Mouse (Mus musculus): ENCODE data around the gene Phykpl. TPM values are rescaled to one million over a fixed set of nuclear protein-coding genes. Genes with fewer than 3 reads are reported as not detected.

Gene Phykpl
- total RNA-seq, 2 experiments from 2014 or later: 15.5 to 15.8 TPM

DNA sequence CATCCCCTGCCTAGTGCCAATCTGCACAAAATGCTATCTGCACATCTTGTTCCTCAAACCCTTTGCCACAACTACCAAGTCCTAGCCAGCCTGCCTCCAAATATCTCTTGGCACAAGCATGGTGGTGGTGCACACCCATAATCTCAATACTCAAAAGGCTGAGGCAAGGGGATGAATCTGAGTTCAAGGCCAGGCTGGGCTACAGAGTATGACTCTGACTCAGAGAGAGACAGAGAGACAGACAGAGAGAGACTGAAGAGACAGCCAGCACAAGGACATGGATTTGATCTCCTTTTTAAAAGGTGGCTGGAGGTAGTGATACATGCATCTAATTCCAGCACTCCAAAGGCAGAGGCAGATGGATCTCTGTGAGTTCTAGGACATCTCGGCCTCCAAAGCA, 21.3 kb upstream of the Phykpl start:
- H3K27ac ChIP-seq: no peak overlapping the region
- no peak for TF ChIP-seq CTCF (IDR thresholded peaks at IDR 0.05)
- intact Hi-C loops (cut with DNase I): no loop called here
- no peak overlapping the region for H3K4me3 ChIP-seq
- no peak for DNase-seq

DNA sequence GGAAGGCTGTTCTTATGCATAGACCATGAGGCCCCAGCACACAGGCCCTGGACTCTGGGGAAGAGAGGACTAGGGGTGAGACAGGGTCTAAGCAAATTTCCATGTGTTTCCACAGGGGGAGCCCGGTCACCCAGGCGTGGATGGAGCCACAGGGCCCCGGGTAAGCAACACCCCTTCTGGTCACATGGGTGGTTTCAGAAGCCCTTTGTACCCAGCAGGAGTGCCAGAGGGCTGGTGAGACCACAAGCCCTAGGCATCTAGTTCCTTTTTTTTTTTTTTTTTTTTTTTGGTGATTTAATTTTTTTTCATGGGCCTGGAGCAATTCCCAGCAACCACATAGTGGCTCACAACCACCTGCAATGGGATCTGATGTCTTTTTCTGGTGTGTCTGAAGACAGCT, 19.5 kb upstream of the Phykpl start:
- Histone ChIP-seq H3K27ac (no peak overlapping the region), H3K4me3 (no peak overlapping the region)
- TF ChIP-seq CTCF (IDR thresholded peaks at IDR 0.05): no peak
- DNase-seq: no peak
- intact Hi-C loops (cut with DNase I): no loop called here

DNA sequence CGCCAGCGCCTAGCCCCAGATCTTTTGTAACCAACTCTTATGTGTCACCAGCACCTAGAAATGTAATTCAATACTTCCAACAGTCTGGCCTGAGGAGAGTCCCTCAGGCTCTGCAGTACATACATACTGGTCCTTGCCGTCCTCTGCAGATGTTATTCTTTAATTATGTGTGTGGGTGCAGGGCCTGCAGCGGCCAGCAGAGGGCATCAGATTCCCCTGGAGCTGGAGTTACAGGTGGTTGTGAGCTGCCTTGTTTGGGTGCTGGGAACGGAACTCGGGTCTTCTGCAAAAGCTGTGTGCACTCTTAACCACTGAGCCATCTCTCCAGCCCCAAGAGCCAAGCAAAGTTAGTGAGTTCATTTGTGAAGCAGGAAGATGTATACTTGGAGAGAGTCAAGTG, 18.6 kb upstream of the Phykpl start:
- peak; percentile 28 for TF ChIP-seq CTCF (IDR thresholded peaks at IDR 0.05)
- intact Hi-C loops (cut with DNase I): no loop called here
- Histone ChIP-seq H3K27ac (no peak overlapping the region), H3K4me3 (no peak overlapping the region)
- DNase-seq: no peak

DNA sequence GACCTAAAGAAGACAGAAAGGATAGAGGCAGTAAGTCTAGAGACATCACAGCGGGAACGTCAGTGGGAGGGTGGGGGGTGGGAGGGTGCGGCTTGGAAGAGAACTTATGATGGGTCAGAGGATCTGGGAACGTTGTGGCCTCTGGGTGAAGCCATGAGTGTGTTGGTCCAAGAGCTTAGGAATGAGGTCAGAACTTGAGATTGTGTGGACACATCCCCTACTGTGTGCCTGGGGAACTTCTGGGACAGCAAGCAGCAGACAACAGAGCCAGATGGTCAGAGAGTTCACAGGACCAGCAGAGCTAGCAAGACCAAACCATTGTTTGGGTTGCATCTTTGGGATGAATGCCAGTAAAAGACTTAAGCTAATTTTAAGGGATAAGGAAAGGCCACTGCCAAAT, 15.8 kb upstream of the Phykpl start:
- no peak overlapping the region for H3K4me3 ChIP-seq
- intact Hi-C loops (cut with DNase I): no loop called here
- H3K27ac ChIP-seq: no peak overlapping the region
- DNase-seq: no peak
- TF ChIP-seq CTCF (IDR thresholded peaks at IDR 0.05): no peak

DNA sequence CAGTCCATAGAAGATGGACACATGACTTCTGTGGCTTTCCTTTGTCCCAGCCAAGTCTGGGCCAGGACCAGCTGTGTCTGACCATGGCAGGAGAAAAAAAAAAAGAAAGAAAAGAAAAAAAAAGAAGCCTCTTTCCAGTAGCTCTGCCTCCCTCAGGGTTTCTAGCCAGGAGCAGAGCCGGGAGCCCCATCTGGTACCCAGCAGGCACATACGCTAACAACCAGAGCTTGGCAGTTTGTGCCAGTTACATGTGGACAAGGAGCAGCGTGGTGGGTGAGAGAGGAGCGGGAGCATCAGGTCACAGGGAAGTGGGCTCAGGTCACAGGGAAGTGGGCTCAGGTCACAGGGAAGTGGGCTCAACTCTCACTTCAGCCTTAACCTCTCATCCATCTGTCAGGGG, 8.1 kb upstream of the Phykpl start:
- intact Hi-C loops (cut with DNase I): no loop called here
- TF ChIP-seq CTCF (IDR thresholded peaks at IDR 0.05): no peak
- Histone ChIP-seq H3K27ac (no peak overlapping the region), H3K4me3 (no peak overlapping the region)
- no peak for DNase-seq

DNA sequence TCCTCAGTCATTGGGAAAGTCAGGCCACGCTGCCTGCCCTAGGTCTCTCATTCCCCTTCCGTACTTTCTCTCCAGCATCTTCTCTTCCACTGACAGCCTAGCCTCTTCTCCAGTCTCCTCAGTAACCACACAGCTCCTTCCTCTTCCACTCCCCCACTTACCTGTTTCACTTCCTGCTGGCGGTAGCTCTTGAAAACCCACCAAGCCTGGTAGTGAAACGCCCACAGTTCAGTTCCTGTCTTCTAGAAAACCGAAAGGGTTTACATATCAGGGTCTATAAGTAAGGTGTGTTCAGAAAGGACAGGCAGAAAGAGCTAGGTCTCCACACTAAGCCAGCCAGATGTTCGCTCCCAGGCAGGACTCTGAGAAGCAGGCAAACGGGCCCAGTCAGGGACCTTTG, 7.0 kb upstream of the Phykpl start:
- Histone ChIP-seq H3K4me3 (no peak overlapping the region), H3K27ac (no peak overlapping the region)
- no peak for TF ChIP-seq CTCF (IDR thresholded peaks at IDR 0.05)
- intact Hi-C loops (cut with DNase I): no loop called here
- no peak for DNase-seq

DNA sequence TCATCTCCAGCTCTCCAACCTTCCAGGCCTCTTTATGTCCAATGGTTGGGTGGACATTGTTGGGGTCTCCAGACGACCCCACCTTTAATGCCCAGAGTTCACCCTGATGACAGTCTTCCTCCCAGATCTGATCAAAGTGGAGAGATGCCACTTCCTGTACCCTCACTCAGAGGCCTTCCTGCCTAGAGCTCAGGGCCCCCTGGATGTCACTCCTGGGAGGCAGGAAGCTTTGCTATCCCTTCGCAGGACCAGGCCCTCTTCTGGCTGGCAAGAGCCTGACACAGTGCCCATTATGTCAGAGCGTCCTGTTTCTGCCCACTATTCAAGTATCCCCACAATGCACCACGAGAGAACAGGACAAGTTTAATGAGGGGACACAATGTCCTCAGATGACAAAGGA, 5.5 kb upstream of the Phykpl start:
- intact Hi-C loops (cut with DNase I): no loop called here
- no peak for DNase-seq
- TF ChIP-seq CTCF (IDR thresholded peaks at IDR 0.05): no peak
- Histone ChIP-seq H3K4me3 (no peak overlapping the region), H3K27ac (no peak overlapping the region)

DNA sequence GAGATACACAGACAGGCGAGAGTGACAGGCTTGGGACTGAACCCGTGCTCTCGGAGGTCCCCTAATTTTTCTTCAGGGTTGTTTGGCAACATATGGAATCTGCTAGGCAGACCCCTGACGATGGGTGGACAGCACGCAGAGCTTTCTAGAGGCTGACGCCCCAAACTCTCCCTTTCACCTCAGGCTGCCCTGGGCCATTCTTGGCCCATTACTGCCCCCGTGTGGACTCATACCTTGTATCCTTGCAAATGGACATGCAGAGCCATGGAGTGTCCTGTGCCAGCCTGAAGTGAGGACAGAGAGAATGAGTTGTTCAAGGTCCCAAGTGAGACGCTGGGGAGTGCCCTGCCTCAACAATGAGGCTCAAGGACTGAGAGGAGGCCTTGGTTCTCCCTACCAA, 1.8 kb upstream of the Phykpl start:
- Histone ChIP-seq H3K27ac (no peak overlapping the region), H3K4me3 (no peak overlapping the region)
- TF ChIP-seq CTCF (IDR thresholded peaks at IDR 0.05): peak; percentile 71
- intact Hi-C loops (cut with DNase I): no loop called here
- peak; percentile 81 for DNase-seq

DNA sequence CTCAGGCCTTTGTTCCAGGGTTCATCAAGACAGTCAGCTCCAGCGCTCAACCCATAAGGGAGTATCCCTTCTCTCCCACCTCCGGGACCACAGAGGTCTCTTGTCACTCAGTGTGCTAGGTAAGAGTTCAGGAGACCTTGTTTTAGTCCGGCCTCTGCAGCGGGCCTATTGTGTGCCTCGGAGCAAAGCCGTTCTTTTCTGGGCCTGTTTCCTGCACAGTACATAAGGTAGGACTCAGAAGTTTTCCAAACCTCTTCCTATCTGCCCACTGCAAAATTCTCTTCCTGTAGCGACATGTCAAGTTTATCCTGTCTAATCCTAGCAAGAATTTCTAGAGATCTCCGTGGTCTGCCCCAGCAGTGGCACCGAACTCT, 513 bp upstream of the Phykpl start:
- Histone ChIP-seq H3K27ac (peak overlapping the region; percentile 97), H3K4me3 (peak overlapping the region; percentile 83)
- no peak for DNase-seq
- no peak for TF ChIP-seq CTCF (IDR thresholded peaks at IDR 0.05)
- intact Hi-C loops (cut with DNase I): no loop called here

DNA sequence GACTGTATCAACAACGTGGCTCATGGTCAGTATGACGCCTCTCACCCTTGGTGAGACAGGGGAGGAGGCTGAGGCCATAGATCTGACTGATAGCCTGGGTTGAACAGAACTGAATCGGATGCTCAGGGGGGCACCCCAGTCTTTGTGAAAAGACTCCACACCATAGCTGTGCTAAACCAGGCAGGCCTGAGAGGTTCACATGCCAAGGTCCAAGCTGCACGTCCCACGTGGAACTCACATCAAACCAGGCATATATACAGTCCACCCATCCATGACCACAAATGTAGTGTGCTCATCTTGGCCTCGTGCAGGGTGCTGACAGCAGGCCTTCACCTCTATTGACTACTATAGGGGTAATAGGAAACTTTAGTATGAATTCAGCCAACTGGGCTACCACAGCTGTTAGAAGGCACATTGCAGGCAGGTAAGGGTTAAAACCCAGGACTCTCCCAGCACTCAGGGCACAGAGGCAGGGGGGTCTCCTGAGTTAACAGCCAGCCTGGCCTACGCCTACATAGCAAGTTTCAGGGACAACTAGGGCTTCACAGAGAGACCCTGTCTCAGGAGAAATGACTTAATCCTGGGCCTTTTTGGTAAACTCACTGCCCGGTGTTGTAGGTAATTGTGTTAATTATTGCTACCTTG, 1.2 kb downstream of the Phykpl start:
- intact Hi-C loops (cut with DNase I): no loop called here

DNA sequence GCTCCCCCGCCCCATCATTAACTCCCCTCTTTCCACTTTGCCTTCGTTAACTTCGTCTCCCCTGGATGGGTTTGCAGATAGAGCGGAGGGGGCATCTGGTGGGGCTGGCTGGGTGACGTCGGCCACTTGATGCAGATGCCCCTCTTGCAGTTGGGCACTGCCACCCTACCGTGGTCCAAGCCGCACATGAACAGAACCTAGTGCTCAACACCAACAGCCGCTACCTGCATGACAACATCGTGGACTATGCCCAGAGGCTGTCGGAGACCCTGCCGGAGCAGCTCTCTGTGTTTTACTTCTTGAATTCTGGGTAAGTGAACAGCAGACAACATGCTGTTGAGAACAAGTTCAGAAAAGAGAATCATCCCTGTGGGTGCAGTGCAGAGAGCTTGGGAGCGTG, 1.9 kb downstream of the Phykpl start:
- Histone ChIP-seq H3K27ac (no peak overlapping the region), H3K4me3 (no peak overlapping the region)
- no peak for TF ChIP-seq CTCF (IDR thresholded peaks at IDR 0.05)
- DNase-seq: no peak
- intact Hi-C loops (cut with DNase I): no loop called here

More for the DNA sequence above, 1.2 kb downstream of the Phykpl start:
- no peak for DNase-seq
- H3K4me3 ChIP-seq: peak overlapping the region; percentile 83
- H3K27ac ChIP-seq: peak overlapping the region; percentile 97
- no peak for TF ChIP-seq CTCF (IDR thresholded peaks at IDR 0.05)

DNA sequence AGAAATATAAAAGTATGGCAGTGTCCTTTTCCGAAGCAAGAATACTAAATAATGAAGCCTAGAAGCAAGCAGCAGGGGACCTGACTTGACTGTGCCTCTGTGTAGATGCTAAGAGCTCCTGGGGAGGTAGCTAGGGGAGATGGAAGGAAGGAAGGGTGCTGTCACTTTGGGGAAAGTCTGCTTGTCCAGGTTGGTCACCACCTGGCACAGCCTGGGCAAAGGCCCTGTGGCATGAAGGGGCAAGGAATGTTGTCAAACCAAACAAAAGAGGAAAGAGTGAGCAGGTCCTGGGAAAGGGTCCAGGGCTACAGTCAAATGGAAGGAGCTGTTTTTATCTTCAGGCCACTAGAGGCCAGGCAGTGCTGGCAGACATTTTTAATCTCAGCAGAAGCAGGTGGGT, 2.5 kb downstream of the Phykpl start:
- DNase-seq: no peak
- TF ChIP-seq CTCF (IDR thresholded peaks at IDR 0.05): no peak
- H3K27ac ChIP-seq: no peak overlapping the region
- no peak overlapping the region for H3K4me3 ChIP-seq
- intact Hi-C loops (cut with DNase I): no loop called here

DNA sequence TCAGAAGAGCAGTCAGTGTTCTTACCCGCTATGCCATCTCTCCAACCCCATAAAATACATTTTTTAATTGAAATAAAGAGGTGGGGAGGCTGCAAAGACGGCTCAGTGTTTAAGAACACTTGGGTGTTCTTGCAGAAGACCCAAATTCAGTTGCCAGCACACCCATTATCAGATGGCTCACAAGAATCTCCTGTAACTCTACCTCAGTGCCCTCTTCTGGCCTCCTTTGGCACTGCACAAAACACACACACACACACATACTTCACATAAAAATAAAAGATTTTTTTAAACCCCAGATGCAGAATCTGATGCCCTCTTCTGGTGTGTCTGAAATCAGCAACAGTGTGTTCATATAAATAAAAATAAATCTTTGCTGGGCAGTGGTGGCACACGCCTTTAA, 4.3 kb downstream of the Phykpl start:
- Histone ChIP-seq H3K27ac (no peak overlapping the region), H3K4me3 (no peak overlapping the region)
- TF ChIP-seq CTCF (IDR thresholded peaks at IDR 0.05): no peak; the same call in 1 of the 2 replicates
- intact Hi-C loops (cut with DNase I): no loop called here
- no peak for DNase-seq

DNA sequence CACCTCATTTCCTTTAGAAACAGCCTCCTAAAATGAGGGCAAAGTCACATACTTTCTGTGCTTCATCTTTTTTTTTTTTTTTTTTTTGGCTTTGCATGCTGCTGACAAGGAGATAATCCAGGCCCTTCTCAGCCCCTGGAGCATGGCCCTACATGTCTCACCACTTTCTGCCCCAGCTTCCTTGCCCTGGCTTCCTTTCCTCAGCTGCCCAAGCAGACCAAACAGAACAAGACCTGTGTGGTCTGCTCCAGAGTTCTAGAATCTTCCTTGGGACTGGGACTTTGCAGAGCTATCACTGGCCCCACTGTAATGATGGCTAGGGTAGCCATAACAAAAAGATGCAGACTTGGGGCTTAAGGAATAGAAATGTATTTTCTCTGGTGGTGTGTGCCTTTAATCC, 5.4 kb downstream of the Phykpl start:
- TF ChIP-seq CTCF (IDR thresholded peaks at IDR 0.05): no peak
- DNase-seq: no peak
- intact Hi-C loops (cut with DNase I): no loop called here

More for the DNA sequence above, 5.4 kb downstream of the Phykpl start:
- H3K27ac ChIP-seq: no peak overlapping the region
- no peak overlapping the region for H3K4me3 ChIP-seq

Measured in gastrocnemius, adult 2 months (tissue).